Mouse (Mus musculus) liver, adult 2 months (tissue): ENCODE results near the gene Cap1.

Experiments
- CTCF ChIP-seq: fragments of 200-500 bp; IDR thresholded peaks from 2 replicates; pipeline ENCODE4 v1.5.1; 2011; ENCODE audit warnings: low read depth, low read length, control low read depth
- POLR2A ChIP-seq: fragments of 200-500 bp; IDR thresholded peaks from 2 replicates; pipeline ENCODE4 v1.6.1; 2011; ENCODE audit warnings: low read length, control low read depth; ENCODE audit not compliant: insufficient read depth; ENCODE audit errors: extremely low read depth

GRCm38 (mm10) chr4:122831888-122832287 lies 54.0 kb downstream of the Cap1 start:
- no peak for TF ChIP-seq CTCF
- no peak for TF ChIP-seq POLR2A
